Mouse (Mus musculus): ENCODE results near the gene Angel2.

GRCm38 (mm10) chr1:190979100-190979563 lies 54.2 kb downstream of the Angel2 start, which contains the start of gene Vash2:
- TF ChIP-seq CHD2 (IDR thresholded peaks at IDR 0.05; ENCODE audit: low read depth, low read length) (no peak), ZC3H11A (IDR thresholded peaks at IDR 0.05; ENCODE audit: borderline replicate concordance, low read depth, low read length) (no peak), HCFC1 (IDR thresholded peaks at IDR 0.05; ENCODE audit: borderline replicate concordance, insufficient read depth, low read length) (no peak)

Data from ES-E14 (cell line).